Mouse (Mus musculus): Measurements from ENCODE around the gene Tmem170. TPM values are rescaled to one million over a fixed set of nuclear protein-coding genes. Genes with fewer than 3 reads are reported as not detected.

Tmem170 gene
- 9.0 and 9.4 TPM in 2 replicates for polyA plus RNA-seq (2014; fragmentation: Nextera tagmentation; extraction: Ambion mirVana)

GRCm38 (mm10) chr8:111876355-111876948, at the start of gene Tmem170:
TSS of gene Tmem170 (minus strand) at chr8:111876750.
- Histone ChIP-seq H3K4me2 (ENCODE audit: low read length) (peak within 1 kb of the TSS; percentile 72), H3K4me3 (ENCODE audit: low read depth, low read length) (peak within 1 kb of the TSS; percentile 77), H3K4me1 (replicated peaks; ENCODE audit: control insufficient read depth, insufficient read depth, low read length) (peaks cover 4% of the 10 kb centered on the region; the same call in 1 of the 2 replicates), H3K27ac (ENCODE audit: low read depth) (peak within 1 kb of the TSS; percentile 65), H3K9ac (ENCODE audit: low read length) (peak within 1 kb of the TSS; percentile 59), H3K36me3 (ENCODE audit: control insufficient read depth, insufficient read depth, low read length) (no peaks in the 10 kb centered on the region), H3K27me3 (replicated peaks; ENCODE audit: control insufficient read depth, insufficient read depth, low read length) (no peaks in the 10 kb centered on the region), H3K9me3 (ENCODE audit: control insufficient read depth, low read length) (no peaks in the 10 kb centered on the region)
- peak; percentile 97 for ATAC-seq (replicated peaks; ENCODE audit: low FRiP score, low TSS enrichment, low read depth)
- WGBS, result under 1% methylated on average over 30 of the region's 53 CpGs
- DNase-seq (ENCODE audit: low spot score), result peak; percentile 99

- no peak overlapping the region for H3K4me3 ChIP-seq (ENCODE audit: low read depth, low read length)
- H3K27me3 ChIP-seq (replicated peaks; ENCODE audit: control insufficient read depth, insufficient read depth, low read length), result no peaks in the 10 kb centered on the region
- no peak overlapping the region for H3K4me2 ChIP-seq (ENCODE audit: low read length)
- H3K9me3 ChIP-seq (ENCODE audit: control insufficient read depth, low read length), result no peaks in the 10 kb centered on the region
- DNase-seq (ENCODE audit: low spot score) (no peak), ATAC-seq (replicated peaks; ENCODE audit: low FRiP score, low TSS enrichment, low read depth) (0 out of 2 replicates have a peak, but pooled peaks have one; percentile 41)
- no peaks in the 10 kb centered on the region for H3K36me3 ChIP-seq (ENCODE audit: control insufficient read depth, insufficient read depth, low read length)
- no peak overlapping the region for H3K27ac ChIP-seq (ENCODE audit: low read depth)
- H3K4me1 ChIP-seq (replicated peaks; ENCODE audit: control insufficient read depth, insufficient read depth, low read length), result no peaks in the 10 kb centered on the region
- WGBS, result 60% methylated on average over 7 of the region's 7 CpGs
- no peak overlapping the region for H3K9ac ChIP-seq (ENCODE audit: low read length)
Measured at GRCm38 (mm10) chr8:111924976-111925375, 48.4 kb upstream of the Tmem170 start.

GRCm38 (mm10) chr8:111923383-111923804, 46.8 kb upstream of the Tmem170 start:
- no peaks in the 10 kb centered on the region for H3K9me3 ChIP-seq (ENCODE audit: control insufficient read depth, low read length)
- no peaks in the 10 kb centered on the region for H3K4me1 ChIP-seq (replicated peaks; ENCODE audit: control insufficient read depth, insufficient read depth, low read length)
- DNase-seq (ENCODE audit: low spot score), result no peak
- ATAC-seq (replicated peaks; ENCODE audit: low FRiP score, low TSS enrichment, low read depth), result 0 out of 2 replicates have a peak, but pooled peaks have one; percentile 29
- H3K27me3 ChIP-seq (replicated peaks; ENCODE audit: control insufficient read depth, insufficient read depth, low read length), result no peaks in the 10 kb centered on the region
- no peak overlapping the region for H3K27ac ChIP-seq (ENCODE audit: low read depth)
- no peak overlapping the region for H3K4me3 ChIP-seq (ENCODE audit: low read depth, low read length)
- no peaks in the 10 kb centered on the region for H3K36me3 ChIP-seq (ENCODE audit: control insufficient read depth, insufficient read depth, low read length)
- H3K9ac ChIP-seq (ENCODE audit: low read length), result no peak overlapping the region
- no peak overlapping the region for H3K4me2 ChIP-seq (ENCODE audit: low read length)
- 32% methylated on average over 10 of the region's 10 CpGs for WGBS

GRCm38 (mm10) chr8:111920971-111921370, 44.4 kb upstream of the Tmem170 start:
- H3K4me2 ChIP-seq (ENCODE audit: low read length), result no peak overlapping the region
- no peaks in the 10 kb centered on the region for H3K36me3 ChIP-seq (ENCODE audit: control insufficient read depth, insufficient read depth, low read length)
- no peak overlapping the region for H3K27ac ChIP-seq (ENCODE audit: low read depth)
- no peak overlapping the region for H3K9ac ChIP-seq (ENCODE audit: low read length)
- 82% methylated on average over 4 of the region's 4 CpGs for WGBS
- H3K9me3 ChIP-seq (ENCODE audit: control insufficient read depth, low read length), result no peaks in the 10 kb centered on the region
- no peaks in the 10 kb centered on the region for H3K27me3 ChIP-seq (replicated peaks; ENCODE audit: control insufficient read depth, insufficient read depth, low read length)
- ATAC-seq (replicated peaks; ENCODE audit: low FRiP score, low TSS enrichment, low read depth), result no peak
- H3K4me1 ChIP-seq (replicated peaks; ENCODE audit: control insufficient read depth, insufficient read depth, low read length), result no peaks in the 10 kb centered on the region
- H3K4me3 ChIP-seq (ENCODE audit: low read depth, low read length), result no peak overlapping the region
- no peak for DNase-seq (ENCODE audit: low spot score)

- WGBS, result 87% methylated on average over 2 of the region's 2 CpGs
- DNase-seq (ENCODE audit: low spot score) (no peak), ATAC-seq (replicated peaks; ENCODE audit: low FRiP score, low TSS enrichment, low read depth) (no peak)
- Histone ChIP-seq H3K4me2 (ENCODE audit: low read length) (no peak overlapping the region), H3K36me3 (ENCODE audit: control insufficient read depth, insufficient read depth, low read length) (no peaks in the 10 kb centered on the region), H3K27ac (ENCODE audit: low read depth) (no peak overlapping the region), H3K4me3 (ENCODE audit: low read depth, low read length) (no peak overlapping the region), H3K9ac (ENCODE audit: low read length) (no peak overlapping the region), H3K4me1 (replicated peaks; ENCODE audit: control insufficient read depth, insufficient read depth, low read length) (no peaks in the 10 kb centered on the region), H3K27me3 (replicated peaks; ENCODE audit: control insufficient read depth, insufficient read depth, low read length) (no peaks in the 10 kb centered on the region), H3K9me3 (ENCODE audit: control insufficient read depth, low read length) (no peaks in the 10 kb centered on the region)
Measured at GRCm38 (mm10) chr8:111919663-111920062, 43.1 kb upstream of the Tmem170 start.

GRCm38 (mm10) chr8:111912860-111913432, 36.4 kb upstream of the Tmem170 start:
- Histone ChIP-seq H3K27me3 (replicated peaks; ENCODE audit: control insufficient read depth, insufficient read depth, low read length) (peaks cover 20% of the 10 kb centered on the region), H3K4me1 (replicated peaks; ENCODE audit: control insufficient read depth, insufficient read depth, low read length) (0 out of 2 replicates have a peak, but pooled peaks cover 4% of the 10 kb centered on the region), H3K4me2 (ENCODE audit: low read length) (no peak overlapping the region), H3K9ac (ENCODE audit: low read length) (no peak overlapping the region), H3K9me3 (ENCODE audit: control insufficient read depth, low read length) (no peaks in the 10 kb centered on the region), H3K27ac (ENCODE audit: low read depth) (no peak overlapping the region), H3K4me3 (ENCODE audit: low read depth, low read length) (no peak overlapping the region), H3K36me3 (ENCODE audit: control insufficient read depth, insufficient read depth, low read length) (no peaks in the 10 kb centered on the region)
- DNase-seq (ENCODE audit: low spot score), result no peak
- WGBS, result 67% methylated on average over 12 of the region's 12 CpGs
- ATAC-seq (replicated peaks; ENCODE audit: low FRiP score, low TSS enrichment, low read depth), result peak; percentile 66

- H3K4me1 ChIP-seq (replicated peaks; ENCODE audit: control insufficient read depth, insufficient read depth, low read length), result 0 out of 2 replicates have a peak, but pooled peaks cover 4% of the 10 kb centered on the region
- H3K4me2 ChIP-seq (ENCODE audit: low read length), result no peak overlapping the region
- H3K9ac ChIP-seq (ENCODE audit: low read length), result no peak overlapping the region
- no peak overlapping the region for H3K27ac ChIP-seq (ENCODE audit: low read depth)
- H3K9me3 ChIP-seq (ENCODE audit: control insufficient read depth, low read length), result no peaks in the 10 kb centered on the region
- DNase-seq (ENCODE audit: low spot score) (no peak), ATAC-seq (replicated peaks; ENCODE audit: low FRiP score, low TSS enrichment, low read depth) (no peak)
- no peak overlapping the region for H3K4me3 ChIP-seq (ENCODE audit: low read depth, low read length)
- peaks cover 20% of the 10 kb centered on the region for H3K27me3 ChIP-seq (replicated peaks; ENCODE audit: control insufficient read depth, insufficient read depth, low read length)
- 61% methylated on average over 7 of the region's 7 CpGs for WGBS
- no peaks in the 10 kb centered on the region for H3K36me3 ChIP-seq (ENCODE audit: control insufficient read depth, insufficient read depth, low read length)
Measured at GRCm38 (mm10) chr8:111911572-111911971, 35.0 kb upstream of the Tmem170 start.

- ATAC-seq (replicated peaks; ENCODE audit: low FRiP score, low TSS enrichment, low read depth) (peak; percentile 33; the same call in 1 of the 2 replicates), DNase-seq (ENCODE audit: low spot score) (peak; percentile 71)
- Histone ChIP-seq H3K4me2 (ENCODE audit: low read length) (peak within 1 kb of the TSS; percentile 78), H3K9ac (ENCODE audit: low read length) (peak within 1 kb of the TSS; percentile 40), H3K4me3 (ENCODE audit: low read depth, low read length) (peak within 1 kb of the TSS; percentile 37), H3K27me3 (replicated peaks; ENCODE audit: control insufficient read depth, insufficient read depth, low read length) (peaks cover 20% of the 10 kb centered on the region), H3K27ac (ENCODE audit: low read depth) (no peak within 1 kb of the TSS), H3K4me1 (replicated peaks; ENCODE audit: control insufficient read depth, insufficient read depth, low read length) (0 out of 2 replicates have a peak, but pooled peaks cover 4% of the 10 kb centered on the region), H3K36me3 (ENCODE audit: control insufficient read depth, insufficient read depth, low read length) (no peaks in the 10 kb centered on the region), H3K9me3 (ENCODE audit: control insufficient read depth, low read length) (no peaks in the 10 kb centered on the region)
- 4% methylated on average over 46 of the region's 47 CpGs for WGBS
Measured at GRCm38 (mm10) chr8:111909621-111910450, 33.3 kb upstream of the Tmem170 start, which contains the start of gene Chst5. TSS of gene Chst5 (minus strand) at chr8:111910447.

All from intestine, embryonic 14.5 days (tissue).